Mouse (Mus musculus) liver, embryonic 11.5 days (tissue): ENCODE data around the gene Lztfl1. TPM values are rescaled to one million over a fixed set of nuclear protein-coding genes. Genes with fewer than 3 reads are reported as not detected.
"Not testable (repeated sequence)": the region's sequence is repeated elsewhere in the genome, so short reads cannot be mapped to it uniquely, and the experiment has no call there.

Experiments used
- ATAC-seq: fragments of 200-750 bp; cut with Nextera tagmentation; replicated peaks from 2 replicates; pipeline ENCODE4 v1.8.0; 2017; ENCODE audit warnings: moderate number of reproducible peaks, mild to moderate bottlenecking, moderate TSS enrichment, moderate library complexity; ENCODE audit not compliant: low FRiP score
- DNase-seq: peaks from one replicate; pipeline ENCODE4 v3.0.0-alpha.2; 2017; ENCODE audit warnings: low spot score
- H3K27ac ChIP-seq: fragments of 300-500 bp; sonication (generic); 2 replicates; pipeline ENCODE4 v1.5.1; 2014; ENCODE audit warnings: mild to moderate bottlenecking, low read depth, low read length, control low read depth
- H3K27me3 ChIP-seq: fragments of 300-500 bp; sonication (generic); replicated peaks from 2 replicates; pipeline ENCODE4 v1.6.1; 2014; ENCODE audit warnings: low read length, mixed read lengths; ENCODE audit not compliant: control insufficient read depth, insufficient read depth
- H3K36me3 ChIP-seq: fragments of 300-500 bp; sonication (generic); 2 replicates; pipeline ENCODE4 v1.6.1; 2014; ENCODE audit warnings: mild to moderate bottlenecking, low read length, moderate library complexity, mixed read lengths; ENCODE audit not compliant: control insufficient read depth, insufficient read depth
- H3K4me1 ChIP-seq: fragments of 300-500 bp; sonication (generic); replicated peaks from 2 replicates; pipeline ENCODE4 v1.6.1; 2014; ENCODE audit warnings: low read length, mixed read lengths; ENCODE audit not compliant: control insufficient read depth, insufficient read depth
- H3K4me2 ChIP-seq: fragments of 300-500 bp; sonication (generic); 2 replicates; pipeline ENCODE4 v1.6.1; 2014; ENCODE audit warnings: mild to moderate bottlenecking, control low read depth, moderate library complexity
- H3K4me3 ChIP-seq: fragments of 300-500 bp; sonication (generic); 2 replicates; pipeline ENCODE4 v1.5.1; 2014; ENCODE audit warnings: low read depth, low read length, control low read depth
- H3K9ac ChIP-seq: fragments of 300-500 bp; sonication (generic); 2 replicates; pipeline ENCODE4 v1.6.1; 2014; ENCODE audit warnings: low read depth, low read length, control low read depth
- H3K9me3 ChIP-seq: fragments of 300-500 bp; sonication (generic); 2 replicates; pipeline ENCODE4 v1.6.1; 2016; ENCODE audit warnings: low read length, inconsistent platforms, mixed read lengths; ENCODE audit not compliant: control insufficient read depth
- WGBS: fragments of 180-500 bp; shearing (Covaris S2); extraction: QIAGEN DNeasy Blood & Tissue Kit; methylation state at CpG from one replicate; pipeline ENCODE4 v1.1.7; 2014; 5-methylcytosine and 5-hydroxymethylcytosine counted together
- polyA plus RNA-seq: library from polyadenylated mRNA; unstranded; fragments of >200 nt; fragmentation: Nextera tagmentation; extraction: Ambion mirVana; gene quantifications from 2 replicates; pipeline ENCODE4 v1.2.1, GENCODE M21; 2014

Gene Lztfl1
- polyA plus RNA-seq, 1 experiment from 2014 or later, result 32.6 TPM

- ATAC-seq (no peak), DNase-seq (no peak)
- 80% methylated on average over 4 of the region's 4 CpGs for WGBS
- no peak overlapping the region for H3K9ac ChIP-seq
- no peak overlapping the region for H3K4me2 ChIP-seq
- H3K9me3 ChIP-seq, result no peaks in the 10 kb centered on the region
- no peaks in the 10 kb centered on the region for H3K27me3 ChIP-seq
- H3K36me3 ChIP-seq, result no peaks in the 10 kb centered on the region
- H3K27ac ChIP-seq, result no peak overlapping the region
- H3K4me1 ChIP-seq, result no peaks in the 10 kb centered on the region
- H3K4me3 ChIP-seq, result no peak overlapping the region
Measured at GRCm38 (mm10) chr9:123754333-123754732, 36.8 kb upstream of the Lztfl1 start.

GRCm38 (mm10) chr9:123749687-123750086 lies 32.2 kb upstream of the Lztfl1 start:
- not testable (repeated sequence) for H3K27me3 ChIP-seq, H3K36me3 ChIP-seq, H3K27ac ChIP-seq, H3K4me1 ChIP-seq, H3K9me3 ChIP-seq, DNase-seq, H3K4me2 ChIP-seq, ATAC-seq, H3K9ac ChIP-seq, H3K4me3 ChIP-seq
- WGBS, result 90% methylated on average over 7 of the region's 8 CpGs

GRCm38 (mm10) chr9:123740799-123741198 lies 23.3 kb upstream of the Lztfl1 start:
- no peak for ATAC-seq
- H3K27ac ChIP-seq, result no peak overlapping the region

GRCm38 (mm10) chr9:123734133-123734532 lies 16.6 kb upstream of the Lztfl1 start:
- Histone ChIP-seq H3K4me3 (no peak overlapping the region), H3K27ac (no peak overlapping the region), H3K9me3 (no peaks in the 10 kb centered on the region), H3K4me2 (no peak overlapping the region), H3K4me1 (no peaks in the 10 kb centered on the region), H3K27me3 (no peaks in the 10 kb centered on the region), H3K9ac (no peak overlapping the region), H3K36me3 (no peaks in the 10 kb centered on the region)
- ATAC-seq (no peak), DNase-seq (no peak)
- 68% methylated on average over 3 of the region's 3 CpGs for WGBS

More at GRCm38 (mm10) chr9:123740799-123741198, 23.3 kb upstream of the Lztfl1 start:
- H3K4me1 ChIP-seq, result no peaks in the 10 kb centered on the region
- DNase-seq, result no peak
- H3K36me3 ChIP-seq, result no peaks in the 10 kb centered on the region
- no peak overlapping the region for H3K4me2 ChIP-seq
- no peaks in the 10 kb centered on the region for H3K27me3 ChIP-seq
- no peak overlapping the region for H3K9ac ChIP-seq
- 83% methylated on average over 4 of the region's 4 CpGs for WGBS
- no peaks in the 10 kb centered on the region for H3K9me3 ChIP-seq
- H3K4me3 ChIP-seq, result no peak overlapping the region

- Histone ChIP-seq H3K4me3 (no peak overlapping the region), H3K9ac (no peak overlapping the region), H3K36me3 (no peaks in the 10 kb centered on the region), H3K4me1 (no peaks in the 10 kb centered on the region), H3K27ac (no peak overlapping the region), H3K9me3 (no peaks in the 10 kb centered on the region), H3K27me3 (no peaks in the 10 kb centered on the region), H3K4me2 (no peak overlapping the region)
- ATAC-seq (no peak), DNase-seq (no peak)
- WGBS, result 65% methylated on average over 3 of the region's 3 CpGs
Measured at GRCm38 (mm10) chr9:123731271-123731670, 13.8 kb upstream of the Lztfl1 start.

- no peak overlapping the region for H3K9ac ChIP-seq
- no peaks in the 10 kb centered on the region for H3K4me1 ChIP-seq
- no peaks in the 10 kb centered on the region for H3K36me3 ChIP-seq
- no peak overlapping the region for H3K4me2 ChIP-seq
- WGBS, result 62% methylated on average over 2 of the region's 2 CpGs
- H3K4me3 ChIP-seq, result no peak overlapping the region
- no peak overlapping the region for H3K27ac ChIP-seq
- no peaks in the 10 kb centered on the region for H3K9me3 ChIP-seq
- DNase-seq, result no peak
- ATAC-seq, result no peak
- no peaks in the 10 kb centered on the region for H3K27me3 ChIP-seq
Measured at GRCm38 (mm10) chr9:123722737-123723493, 5.4 kb upstream of the Lztfl1 start.

GRCm38 (mm10) chr9:123716301-123716700 lies 1.2 kb downstream of the Lztfl1 start:
- ATAC-seq (no peak), DNase-seq (no peak)
- peak overlapping the region; percentile 69 for H3K4me2 ChIP-seq
- no peak overlapping the region for H3K27ac ChIP-seq
- no peak overlapping the region; the same call in 1 of the 2 replicates for H3K4me3 ChIP-seq
- H3K4me1 ChIP-seq, result no peaks in the 10 kb centered on the region; the same call in 1 of the 2 replicates
- no peaks in the 10 kb centered on the region for H3K36me3 ChIP-seq
- 61% methylated on average over 3 of the region's 3 CpGs for WGBS
- H3K9ac ChIP-seq, result no peak overlapping the region
- no peaks in the 10 kb centered on the region for H3K27me3 ChIP-seq
- no peaks in the 10 kb centered on the region for H3K9me3 ChIP-seq

- Histone ChIP-seq H3K4me3 (no peak overlapping the region), H3K9ac (no peak overlapping the region), H3K36me3 (no peaks in the 10 kb centered on the region), H3K27me3 (no peaks in the 10 kb centered on the region), H3K4me1 (no peaks in the 10 kb centered on the region; the same call in 1 of the 2 replicates), H3K27ac (no peak overlapping the region), H3K4me2 (no peak overlapping the region), H3K9me3 (no peaks in the 10 kb centered on the region)
- DNase-seq (no peak), ATAC-seq (no peak)
- 90% methylated on average over 2 of the region's 2 CpGs for WGBS
Measured at GRCm38 (mm10) chr9:123713111-123713510, 4.4 kb downstream of the Lztfl1 start.

- Histone ChIP-seq H3K27me3 (no peaks in the 10 kb centered on the region), H3K4me2 (no peak overlapping the region), H3K9ac (no peak overlapping the region), H3K4me3 (no peak overlapping the region), H3K27ac (no peak overlapping the region), H3K9me3 (no peaks in the 10 kb centered on the region), H3K36me3 (no peaks in the 10 kb centered on the region), H3K4me1 (no peaks in the 10 kb centered on the region)
- 52% methylated on average over 2 of the region's 2 CpGs for WGBS
- DNase-seq (no peak), ATAC-seq (no peak)
Measured at GRCm38 (mm10) chr9:123709226-123709625, 8.3 kb downstream of the Lztfl1 start.
